Mouse (Mus musculus): ENCODE data around the gene Glycam1.
A peak's percentile ranks its signal among the peaks of the same experiment; 100 is the strongest.

GRCm38 (mm10) chr15:103530372-103530771, 34.5 kb downstream of the Glycam1 start:
- TF ChIP-seq CTCF (IDR thresholded peaks at IDR 0.05; ENCODE audit: insufficient read depth, low read length) (peak; percentile 95), POLR2A (IDR thresholded peaks at IDR 0.05; ENCODE audit: borderline replicate concordance, extremely low read depth, low read depth, low read length) (no peak)
